Mouse (Mus musculus) heart, embryonic 10.5 days (tissue): ENCODE measurements around the gene Ctnnb1. TPM values are rescaled to one million over a fixed set of nuclear protein-coding genes. Genes with fewer than 3 reads are reported as not detected.

ENCODE experiments used
- DNase-seq: peaks from one replicate; pipeline ENCODE4 v3.0.0-alpha.2; 2017; ENCODE audit warnings: low spot score
- H3K27ac ChIP-seq: fragments of 300-500 bp; sonication (generic); 2 replicates; pipeline ENCODE4 v1.5.1; 2016; ENCODE audit warnings: mild to moderate bottlenecking
- H3K27me3 ChIP-seq: fragments of 300-500 bp; sonication (generic); 2 replicates; pipeline ENCODE4 v1.6.1; 2016; ENCODE audit warnings: mild to moderate bottlenecking; ENCODE audit not compliant: poor library complexity, insufficient read depth, severe bottlenecking
- H3K36me3 ChIP-seq: fragments of 300-500 bp; sonication (generic); 2 replicates; pipeline ENCODE4 v1.6.1; 2016; ENCODE audit warnings: mild to moderate bottlenecking, moderate library complexity
- H3K4me1 ChIP-seq: fragments of 300-500 bp; sonication (generic); 2 replicates; pipeline ENCODE4 v1.6.1; 2016; ENCODE audit warnings: mild to moderate bottlenecking
- H3K4me3 ChIP-seq: fragments of 300-500 bp; sonication (generic); 2 replicates; pipeline ENCODE4 v1.5.1; 2016; ENCODE audit warnings: mild to moderate bottlenecking, moderate library complexity
- H3K9me3 ChIP-seq: fragments of 300-500 bp; sonication (generic); 2 replicates; pipeline ENCODE4 v1.6.1; 2016; ENCODE audit warnings: mild to moderate bottlenecking, moderate library complexity
- WGBS: fragments of 180-500 bp; shearing (Covaris S2); methylation state at CpG from one replicate; pipeline ENCODE4 v1.1.7; 2016; 5-methylcytosine and 5-hydroxymethylcytosine counted together
- polyA plus RNA-seq: library from polyadenylated mRNA; unstranded; fragments of >200 nt; fragmentation: Nextera tagmentation; extraction: Ambion mirVana; gene quantifications from 2 replicates; pipeline ENCODE4 v1.2.1, GENCODE M21; 2016

Ctnnb1 gene
- polyA plus RNA-seq, 1 experiment from 2014 or later: 445 TPM

GRCm38 (mm10) chr9:120932797-120933586, 4.0 kb downstream of the Ctnnb1 start:
- Histone ChIP-seq H3K9me3 (no peaks in the 10 kb centered on the region), H3K36me3 (peaks cover 7% of the 10 kb centered on the region), H3K4me1 (peaks cover 34% of the 10 kb centered on the region), H3K4me3 (peak overlapping the region; percentile 95), H3K27ac (peak overlapping the region; percentile 98), H3K27me3 (no peaks in the 10 kb centered on the region)
- DNase-seq: peak; percentile 97
- WGBS: 5% methylated on average over 72 of the region's 78 CpGs

DNA sequence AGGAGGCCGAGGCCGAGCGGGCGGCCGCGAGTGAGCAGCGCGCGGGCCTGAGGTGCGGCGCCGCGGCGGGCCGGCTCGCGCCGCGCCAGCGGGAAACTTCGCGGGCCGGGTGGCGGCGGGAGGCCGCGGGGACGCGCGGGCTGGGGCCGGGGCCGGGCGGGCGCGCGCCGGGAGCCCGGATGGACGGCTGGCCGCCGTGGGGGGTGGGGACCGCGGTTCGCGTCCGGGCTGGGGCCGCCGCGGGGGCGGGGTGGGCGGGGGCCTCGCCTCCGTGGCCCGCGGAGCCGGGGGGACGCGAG, 4.5 kb downstream of the Ctnnb1 start:
- Histone ChIP-seq H3K27me3 (no peaks in the 10 kb centered on the region), H3K27ac (peak overlapping the region; percentile 98), H3K36me3 (peaks cover 12% of the 10 kb centered on the region), H3K4me3 (peak overlapping the region; percentile 95), H3K9me3 (no peaks in the 10 kb centered on the region), H3K4me1 (peaks cover 40% of the 10 kb centered on the region)
- WGBS: 4% methylated on average over 58 of the region's 58 CpGs
- no peak for DNase-seq

- H3K4me3 ChIP-seq: peak overlapping the region; percentile 95
- H3K36me3 ChIP-seq: peaks cover 12% of the 10 kb centered on the region
- WGBS: under 1% methylated on average over 53 of the region's 57 CpGs
- peak; percentile 85 for DNase-seq
- H3K27ac ChIP-seq: peak overlapping the region; percentile 98
- no peaks in the 10 kb centered on the region for H3K27me3 ChIP-seq
- H3K9me3 ChIP-seq: no peaks in the 10 kb centered on the region
- H3K4me1 ChIP-seq: peaks cover 42% of the 10 kb centered on the region
Observed at GRCm38 (mm10) chr9:120933886-120934758, 5.1 kb downstream of the Ctnnb1 start.

DNA sequence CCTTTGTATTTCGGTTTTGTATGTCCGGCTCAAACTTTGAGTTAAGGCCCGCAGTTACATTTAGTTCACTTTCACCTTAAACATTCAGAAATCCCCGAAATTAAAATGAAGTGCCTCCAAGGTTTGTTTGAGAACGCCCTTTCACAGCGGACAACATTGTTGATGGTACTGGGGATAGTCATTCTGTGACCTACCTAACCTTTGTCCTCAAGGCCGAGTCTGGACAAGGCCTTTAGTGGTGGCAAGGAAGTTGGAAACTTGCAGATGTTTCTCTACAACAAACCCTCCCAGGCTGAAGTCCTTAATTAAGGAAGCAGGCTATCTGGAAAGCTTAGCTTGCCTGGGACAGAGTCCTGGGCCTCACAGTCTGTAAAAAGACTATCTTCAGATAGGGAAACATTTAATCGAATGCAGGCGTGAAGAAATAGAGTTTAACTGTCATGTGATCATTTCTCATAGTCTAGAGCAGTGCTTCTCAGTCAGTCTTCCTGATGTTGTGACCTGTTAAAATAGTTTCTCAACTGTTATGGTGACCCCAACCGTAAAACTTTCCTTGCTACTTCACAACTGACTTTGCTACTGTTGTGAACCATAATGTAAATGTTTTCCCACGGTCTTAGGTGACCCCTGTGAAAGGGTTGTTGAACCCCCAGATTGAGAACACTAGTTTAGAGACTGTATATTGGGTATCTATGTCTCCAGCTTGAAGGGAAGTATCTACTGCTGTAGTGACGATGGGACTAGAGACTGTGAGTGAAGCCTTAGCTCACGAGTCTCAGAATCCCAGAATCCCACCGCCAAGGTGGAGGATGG, 6.0 kb downstream of the Ctnnb1 start:
- Histone ChIP-seq H3K27me3 (no peaks in the 10 kb centered on the region), H3K36me3 (peaks cover 13% of the 10 kb centered on the region), H3K4me3 (peak overlapping the region; percentile 95), H3K27ac (peak overlapping the region; percentile 98), H3K9me3 (no peaks in the 10 kb centered on the region), H3K4me1 (peaks cover 48% of the 10 kb centered on the region)
- 13% methylated on average over 14 of the region's 14 CpGs for whole genome bisulfite sequencing
- no peak for DNase-seq

DNA sequence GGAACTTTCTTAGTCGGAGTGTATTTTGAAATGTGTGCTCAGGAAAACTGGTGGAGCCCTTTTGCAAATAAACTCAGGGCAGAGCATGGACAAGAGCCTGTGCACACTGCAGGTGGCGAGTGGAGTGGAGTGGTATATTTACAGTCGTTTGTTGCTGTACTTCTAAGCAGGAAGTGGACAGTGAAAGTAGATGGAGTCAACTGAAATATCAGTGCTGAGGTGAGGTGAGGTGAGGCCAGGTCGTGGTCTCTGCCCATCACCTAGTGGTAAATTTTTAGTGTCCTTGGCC, 6.6 kb downstream of the Ctnnb1 start:
- Histone ChIP-seq H3K4me3 (peak overlapping the region; percentile 95), H3K9me3 (no peaks in the 10 kb centered on the region), H3K36me3 (peaks cover 15% of the 10 kb centered on the region), H3K4me1 (peaks cover 52% of the 10 kb centered on the region), H3K27me3 (no peaks in the 10 kb centered on the region), H3K27ac (no peak overlapping the region)
- 23% methylated on average over 4 of the region's 4 CpGs for WGBS
- DNase-seq: no peak

GRCm38 (mm10) chr9:120936351-120936750, 7.3 kb downstream of the Ctnnb1 start:
- no peak for DNase-seq
- peaks cover 22% of the 10 kb centered on the region for H3K36me3 ChIP-seq
- H3K4me3 ChIP-seq: peak overlapping the region; percentile 95
- H3K9me3 ChIP-seq: no peaks in the 10 kb centered on the region
- H3K4me1 ChIP-seq: peaks cover 59% of the 10 kb centered on the region
- no peaks in the 10 kb centered on the region for H3K27me3 ChIP-seq
- WGBS: 35% methylated on average over 8 of the region's 8 CpGs
- H3K27ac ChIP-seq: no peak overlapping the region

- peaks cover 63% of the 10 kb centered on the region for H3K4me1 ChIP-seq
- H3K36me3 ChIP-seq: peaks cover 26% of the 10 kb centered on the region
- no peak for DNase-seq
- H3K27me3 ChIP-seq: no peaks in the 10 kb centered on the region
- H3K4me3 ChIP-seq: no peak overlapping the region
- WGBS: 85% methylated on average over 3 of the region's 3 CpGs
- H3K9me3 ChIP-seq: no peaks in the 10 kb centered on the region
- no peak overlapping the region for H3K27ac ChIP-seq
Observed at GRCm38 (mm10) chr9:120940858-120941257, 11.8 kb downstream of the Ctnnb1 start.

DNA sequence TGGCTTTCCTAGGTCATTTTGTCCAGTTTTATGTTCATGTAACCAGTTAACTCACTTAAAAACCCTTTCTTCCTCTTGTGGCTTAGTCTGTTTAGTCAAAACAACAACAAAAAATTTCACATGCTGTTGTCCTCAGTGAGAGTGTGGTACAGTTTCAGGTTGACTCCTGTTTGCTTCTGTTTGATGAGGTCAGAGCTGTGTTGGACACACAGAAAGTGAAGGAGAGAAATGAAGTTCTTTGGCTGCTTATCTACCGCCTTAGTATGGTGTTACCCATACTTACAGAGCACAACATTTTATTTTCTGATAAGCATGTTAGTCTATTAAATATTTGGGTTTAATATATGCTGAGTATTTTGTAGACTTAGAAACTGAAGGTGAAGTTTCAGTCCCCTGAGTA, 14.7 kb downstream of the Ctnnb1 start:
- Histone ChIP-seq H3K27me3 (no peaks in the 10 kb centered on the region), H3K27ac (no peak overlapping the region), H3K4me3 (no peak overlapping the region), H3K36me3 (peaks cover 19% of the 10 kb centered on the region), H3K9me3 (no peaks in the 10 kb centered on the region), H3K4me1 (peaks cover 45% of the 10 kb centered on the region)
- DNase-seq: no peak
- 75% methylated on average over 1 of the region's 1 CpGs for WGBS

GRCm38 (mm10) chr9:120944211-120944610, 15.2 kb downstream of the Ctnnb1 start:
- no peaks in the 10 kb centered on the region for H3K9me3 ChIP-seq
- H3K36me3 ChIP-seq: peaks cover 19% of the 10 kb centered on the region
- no peak for DNase-seq
- no peak overlapping the region for H3K27ac ChIP-seq
- no peak overlapping the region for H3K4me3 ChIP-seq
- H3K4me1 ChIP-seq: peaks cover 47% of the 10 kb centered on the region
- 72% methylated on average over 3 of the region's 3 CpGs for WGBS
- no peaks in the 10 kb centered on the region for H3K27me3 ChIP-seq

- Histone ChIP-seq H3K27ac (no peak overlapping the region), H3K27me3 (no peaks in the 10 kb centered on the region), H3K4me3 (no peak overlapping the region), H3K9me3 (no peaks in the 10 kb centered on the region), H3K36me3 (peaks cover 26% of the 10 kb centered on the region), H3K4me1 (peaks cover 33% of the 10 kb centered on the region)
- 85% methylated on average over 8 of the region's 8 CpGs for WGBS
- peak; percentile 54 for DNase-seq
Observed at GRCm38 (mm10) chr9:120946131-120946530, 17.1 kb downstream of the Ctnnb1 start.

DNA sequence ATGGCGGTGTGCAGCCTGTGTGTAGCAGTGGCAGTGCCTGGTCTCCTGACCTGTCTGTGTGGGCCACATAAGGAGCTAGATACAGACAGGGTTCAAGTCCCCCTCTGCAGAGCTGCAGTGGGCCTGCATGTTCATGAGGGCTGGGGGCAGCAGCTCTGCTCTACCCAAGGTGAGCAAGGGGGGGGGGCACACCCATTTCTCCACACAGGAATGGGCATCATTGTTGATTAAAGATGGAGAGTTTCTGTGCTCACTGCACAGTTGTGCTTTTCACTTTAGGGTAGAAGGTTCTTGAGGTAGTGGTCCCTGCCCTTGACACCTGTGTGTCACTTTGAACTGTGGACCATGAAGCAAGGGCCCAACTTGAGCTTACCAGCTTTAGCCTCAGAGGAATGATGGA, 19.8 kb downstream of the Ctnnb1 start:
- H3K27ac ChIP-seq: no peak overlapping the region
- DNase-seq: peak; percentile 61
- peaks cover 27% of the 10 kb centered on the region for H3K4me1 ChIP-seq
- no peaks in the 10 kb centered on the region for H3K27me3 ChIP-seq
- no peak overlapping the region for H3K4me3 ChIP-seq
- H3K36me3 ChIP-seq: peaks cover 46% of the 10 kb centered on the region
- no peaks in the 10 kb centered on the region for H3K9me3 ChIP-seq
- 93% methylated on average over 1 of the region's 1 CpGs for WGBS

- Histone ChIP-seq H3K27me3 (no peaks in the 10 kb centered on the region), H3K36me3 (peaks cover 66% of the 10 kb centered on the region), H3K9me3 (no peaks in the 10 kb centered on the region), H3K4me3 (no peak overlapping the region), H3K27ac (no peak overlapping the region), H3K4me1 (peaks cover 23% of the 10 kb centered on the region)
- DNase-seq: no peak
- WGBS: 94% methylated on average over 12 of the region's 12 CpGs
Observed at GRCm38 (mm10) chr9:120950761-120951160, 21.7 kb downstream of the Ctnnb1 start.

GRCm38 (mm10) chr9:120951947-120952346, 22.9 kb downstream of the Ctnnb1 start:
- Histone ChIP-seq H3K4me1 (peaks cover 20% of the 10 kb centered on the region), H3K4me3 (no peak overlapping the region), H3K27ac (no peak overlapping the region), H3K27me3 (no peaks in the 10 kb centered on the region), H3K36me3 (peaks cover 78% of the 10 kb centered on the region), H3K9me3 (no peaks in the 10 kb centered on the region)
- DNase-seq: no peak
- WGBS: 70% methylated on average over 3 of the region's 3 CpGs
